Mouse (Mus musculus): Measurements from ENCODE around the gene Stk11ip.

DNA sequence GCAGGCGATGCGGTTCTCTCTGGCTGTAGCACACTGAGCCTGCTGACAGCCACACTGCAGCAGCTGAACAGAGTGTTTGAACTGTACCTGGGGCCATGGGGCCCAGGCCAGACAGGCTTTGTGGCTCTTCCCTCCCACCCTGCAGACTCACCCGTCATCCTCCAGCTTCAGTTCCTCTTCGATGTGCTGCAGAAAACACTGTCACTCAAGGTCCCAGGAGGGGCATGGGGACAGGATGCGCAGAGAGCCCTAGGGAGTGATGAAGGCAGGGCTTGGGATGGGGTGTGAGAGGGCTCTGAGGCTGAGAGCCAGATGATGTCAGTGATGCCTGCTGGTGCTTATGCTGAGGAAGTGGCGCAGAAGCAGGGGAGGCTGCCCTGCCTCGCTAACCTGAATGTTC lies 3.4 kb downstream of the Stk11ip start:
- TF ChIP-seq CTCF (IDR thresholded peaks at IDR 0.05; ENCODE audit: insufficient read depth, low read depth, low read length) (no peak), POLR2A (IDR thresholded peaks at IDR 0.05; ENCODE audit: insufficient read depth, low read depth, low read length) (no peak)

Data from olfactory bulb, adult 2 months (tissue).